Mouse (Mus musculus): ENCODE results near the gene Fignl2. TPM values are rescaled to one million over a fixed set of nuclear protein-coding genes. Genes with fewer than 3 reads are reported as not detected.

Fignl2 gene
- total and polyA plus RNA-seq, 3 experiments, result not detected

DNA sequence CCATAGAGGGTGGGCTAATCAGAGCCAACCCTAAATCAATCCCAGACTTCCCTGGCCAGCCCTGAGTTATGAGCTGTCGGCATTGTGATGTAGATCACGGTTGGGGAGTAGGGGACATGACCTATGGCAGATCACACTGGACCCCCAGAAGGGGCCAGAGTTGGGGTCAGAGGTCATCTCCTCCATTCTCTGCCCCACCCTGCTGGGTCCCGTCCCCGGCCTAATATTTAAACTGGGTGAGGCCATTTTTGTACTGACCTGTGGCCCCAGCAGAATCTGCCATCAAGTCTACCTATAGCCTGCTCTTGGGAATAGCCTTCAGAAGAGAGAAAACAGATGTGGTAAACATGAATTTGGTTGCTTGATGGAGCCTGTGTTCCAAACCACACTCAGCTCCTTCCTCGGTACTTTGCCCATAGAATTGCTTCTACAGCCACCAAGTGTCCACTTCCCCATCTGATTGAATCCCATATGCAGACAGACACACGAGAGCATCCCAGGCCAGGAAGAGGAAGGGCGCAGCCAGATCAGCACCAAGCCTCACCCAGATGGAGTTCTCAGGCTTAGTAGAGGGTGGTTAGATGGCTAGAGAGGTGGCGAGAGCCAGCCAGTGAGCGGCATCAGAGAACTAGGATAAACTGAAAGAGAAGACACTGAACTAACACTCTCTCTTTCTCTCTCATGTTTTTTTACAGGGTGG, 25.4 kb upstream of the Fignl2 start:
- in situ Hi-C loops (cut with MboI; ENCODE audit: low pct_ligation_motif_present, low pct_unique_long_range_greater_than_20kb, low sequenced_read_pairs), result no loop called here
- no peak for DNase-seq (ENCODE audit: extremely low read depth)
- H3K27ac ChIP-seq (ENCODE audit: insufficient read depth, low read depth), result no peak overlapping the region
- dilution Hi-C loops (cut with MboI; ENCODE audit: extremely low pct_ligation_motif_present, extremely low pct_unique_long_range_greater_than_20kb, low sequenced_read_pairs), result no loop called here
- H3K9me3 ChIP-seq (replicated peaks; ENCODE audit: low read length), result peaks cover 4% of the 10 kb centered on the region
- no peak overlapping the region for H3K4me2 ChIP-seq (ENCODE audit: insufficient read depth, low read depth, poor library complexity, severe bottlenecking)
- H3K79me2 ChIP-seq (replicated peaks; ENCODE audit: control insufficient read depth, extremely low read depth, insufficient read depth, poor library complexity, severe bottlenecking), result no peaks in the 10 kb centered on the region
- no peak overlapping the region for H3K9ac ChIP-seq (ENCODE audit: insufficient read depth, low read depth)
- no peak for TF ChIP-seq USF2 (conservative IDR thresholded peaks at IDR 0.05; ENCODE audit: low read depth, low read length)
- no peak for TF ChIP-seq KAT2A (IDR thresholded peaks at IDR 0.05; ENCODE audit: insufficient replicate concordance, low read length)
- no peak for TF ChIP-seq MEF2A (IDR thresholded peaks at IDR 0.05; ENCODE audit: borderline replicate concordance, low read depth, low read length)
- H3K4me3 ChIP-seq (replicated peaks in 1 of 3; ENCODE audit: low read depth in 2 of 3, low read length in 2 of 3, poor library complexity in 1 of 3), result no peak overlapping the region
- peaks cover 38% of the 10 kb centered on the region for H3K27me3 ChIP-seq (replicated peaks)
- H3K36me3 ChIP-seq (replicated peaks in 1 of 2; ENCODE audit: control insufficient read depth in 1 of 2, insufficient read depth in 1 of 2, low read length in 1 of 2), result no peaks in the 10 kb centered on the region
- H3K4me1 ChIP-seq (ENCODE audit: control insufficient read depth in 1 of 2, insufficient read depth in 2 of 2), result peaks cover 3 to 13% of the 10 kb centered on the region in 2 experiments; a peak in 3 of 4 replicates

DNA sequence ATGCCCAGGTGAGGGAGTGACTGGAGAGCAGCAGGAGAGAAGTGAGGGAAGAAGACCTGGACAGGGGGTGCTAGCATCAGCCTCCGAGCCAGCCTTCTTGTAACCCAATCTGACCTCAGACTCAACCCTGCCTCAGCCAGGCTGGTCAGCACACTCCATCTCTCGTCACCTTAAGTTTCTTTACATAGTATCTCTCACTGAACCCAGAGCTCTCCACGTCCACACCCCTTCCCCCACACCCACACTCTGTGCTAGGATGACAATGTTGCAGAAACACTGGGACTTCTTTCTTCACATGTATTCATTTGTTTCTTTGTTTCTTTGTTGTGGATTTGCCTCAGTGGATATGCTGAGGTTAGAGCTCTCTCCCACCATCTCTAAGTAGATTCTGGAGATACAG, 22.6 kb upstream of the Fignl2 start:
- Histone ChIP-seq H3K79me2 (replicated peaks; ENCODE audit: control insufficient read depth, extremely low read depth, insufficient read depth, poor library complexity, severe bottlenecking) (no peaks in the 10 kb centered on the region), H3K36me3 (replicated peaks in 1 of 2; ENCODE audit: control insufficient read depth in 1 of 2, insufficient read depth in 1 of 2, low read length in 1 of 2) (no peaks in the 10 kb centered on the region), H3K4me2 (ENCODE audit: insufficient read depth, low read depth, poor library complexity, severe bottlenecking) (no peak overlapping the region), H3K4me3 (replicated peaks in 1 of 3; ENCODE audit: low read depth in 2 of 3, low read length in 2 of 3, poor library complexity in 1 of 3) (no peak overlapping the region), H3K27ac (ENCODE audit: insufficient read depth, low read depth) (no peak overlapping the region), H3K9me3 (replicated peaks; ENCODE audit: low read length) (peaks cover 4% of the 10 kb centered on the region), H3K4me1 (ENCODE audit: control insufficient read depth in 1 of 2, insufficient read depth in 2 of 2) (peaks cover 3 to 11% of the 10 kb centered on the region in 2 experiments; a peak in 3 of 4 replicates), H3K9ac (ENCODE audit: insufficient read depth, low read depth) (no peak overlapping the region), H3K27me3 (replicated peaks) (peaks cover 49% of the 10 kb centered on the region)
- in situ Hi-C loops (cut with MboI; ENCODE audit: low pct_ligation_motif_present, low pct_unique_long_range_greater_than_20kb, low sequenced_read_pairs), result no loop called here
- DNase-seq (ENCODE audit: extremely low read depth), result no peak
- dilution Hi-C loops (cut with MboI; ENCODE audit: extremely low pct_ligation_motif_present, extremely low pct_unique_long_range_greater_than_20kb, low sequenced_read_pairs), result no loop called here
- no peak for TF ChIP-seq POLR2A (IDR thresholded peaks at IDR 0.05; ENCODE audit: low read depth, low read length)
- no peak for TF ChIP-seq ELF1 (IDR thresholded peaks at IDR 0.05; ENCODE audit: low read depth, low read length)

DNA sequence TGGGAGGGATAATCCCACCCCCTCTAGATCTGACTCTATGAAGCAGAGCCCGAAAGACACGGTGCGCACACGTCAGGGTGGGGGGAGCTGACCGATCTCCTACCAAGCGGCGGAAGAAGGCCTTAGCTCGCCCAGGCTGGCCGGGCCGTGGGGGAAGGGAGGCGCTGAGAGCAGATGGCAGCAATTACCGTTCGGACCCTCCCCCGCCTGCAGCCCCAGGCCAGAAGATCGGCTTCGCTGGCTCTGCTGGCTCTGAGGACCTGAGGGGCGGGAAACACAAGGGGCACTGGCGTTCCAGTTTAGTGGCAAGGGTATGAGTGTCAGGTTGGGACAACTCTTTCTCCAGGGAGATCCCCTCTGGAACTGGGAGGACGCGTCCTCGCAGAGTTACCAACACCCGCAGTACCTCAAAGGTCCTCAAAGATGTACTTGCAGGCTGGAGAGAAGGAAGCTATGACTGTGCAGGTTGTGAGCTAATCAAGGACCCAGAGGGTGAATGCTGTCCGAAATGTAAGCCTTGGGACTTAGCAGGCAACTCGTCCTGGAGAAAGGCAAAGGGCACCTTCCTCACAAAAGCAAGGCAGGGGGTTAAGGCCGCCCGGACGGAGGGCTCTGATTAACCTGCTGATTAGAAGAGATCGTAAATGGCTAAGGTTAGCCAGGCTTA, 19.8 kb upstream of the Fignl2 start:
- Histone ChIP-seq H3K27ac (ENCODE audit: insufficient read depth, low read depth) (no peak overlapping the region), H3K27me3 (replicated peaks) (peaks cover 63% of the 10 kb centered on the region), H3K9me3 (replicated peaks; ENCODE audit: low read length) (peaks cover 4% of the 10 kb centered on the region), H3K4me2 (ENCODE audit: insufficient read depth, low read depth, poor library complexity, severe bottlenecking) (no peak overlapping the region), H3K36me3 (replicated peaks in 1 of 2; ENCODE audit: control insufficient read depth in 1 of 2, insufficient read depth in 1 of 2, low read length in 1 of 2) (no peaks in the 10 kb centered on the region), H3K79me2 (replicated peaks; ENCODE audit: control insufficient read depth, extremely low read depth, insufficient read depth, poor library complexity, severe bottlenecking) (no peaks in the 10 kb centered on the region), H3K9ac (ENCODE audit: insufficient read depth, low read depth) (no peak overlapping the region), H3K4me1 (ENCODE audit: control insufficient read depth in 1 of 2, insufficient read depth in 2 of 2) (no peaks in the 10 kb centered on the region; a peak in 1 of 4 replicates), H3K4me3 (replicated peaks in 1 of 3; ENCODE audit: low read depth in 2 of 3, low read length in 2 of 3, poor library complexity in 1 of 3) (no peak overlapping the region)
- TF ChIP-seq KAT2A (IDR thresholded peaks at IDR 0.05; ENCODE audit: insufficient replicate concordance, low read length) (no peak), RAD21 (IDR thresholded peaks at IDR 0.05; ENCODE audit: low read depth, low read length) (no peak), E2F4 (IDR thresholded peaks at IDR 0.05; ENCODE audit: insufficient replicate concordance, low read depth, low read length) (no peak), USF1 (IDR thresholded peaks at IDR 0.05; ENCODE audit: low read depth, low read length) (no peak), CHD2 (IDR thresholded peaks at IDR 0.05; ENCODE audit: low read length) (no peak), ZC3H11A (IDR thresholded peaks at IDR 0.05; ENCODE audit: low read depth, low read length) (no peak), ZMIZ1 (IDR thresholded peaks at IDR 0.05; ENCODE audit: low read depth, low read length) (no peak), USF2 (conservative IDR thresholded peaks at IDR 0.05; ENCODE audit: low read depth, low read length) (no peak), SIN3A (IDR thresholded peaks at IDR 0.05; ENCODE audit: low read length) (no peak), JUN (IDR thresholded peaks at IDR 0.05; ENCODE audit: insufficient read depth, low read depth, low read length) (no peak)
- in situ Hi-C loops (cut with MboI; ENCODE audit: low pct_ligation_motif_present, low pct_unique_long_range_greater_than_20kb, low sequenced_read_pairs) (no loop called here), dilution Hi-C loops (cut with MboI; ENCODE audit: extremely low pct_ligation_motif_present, extremely low pct_unique_long_range_greater_than_20kb, low sequenced_read_pairs) (no loop called here)
- no peak for DNase-seq (ENCODE audit: extremely low read depth)
